Mouse (Mus musculus) frontal cortex, adult (tissue): ENCODE measurements around the gene Scn4a.
A peak's percentile ranks its signal among the peaks of the same experiment; 100 is the strongest.

Experiments used
- ATAC-seq: cut with Nextera tagmentation; 2 replicates; pipeline ENCODE4 v1.9.2; 2017; ENCODE audit warnings: mild to moderate bottlenecking, moderate library complexity, mixed read lengths; ENCODE audit not compliant: low TSS enrichment

Gene Scn4a

DNA sequence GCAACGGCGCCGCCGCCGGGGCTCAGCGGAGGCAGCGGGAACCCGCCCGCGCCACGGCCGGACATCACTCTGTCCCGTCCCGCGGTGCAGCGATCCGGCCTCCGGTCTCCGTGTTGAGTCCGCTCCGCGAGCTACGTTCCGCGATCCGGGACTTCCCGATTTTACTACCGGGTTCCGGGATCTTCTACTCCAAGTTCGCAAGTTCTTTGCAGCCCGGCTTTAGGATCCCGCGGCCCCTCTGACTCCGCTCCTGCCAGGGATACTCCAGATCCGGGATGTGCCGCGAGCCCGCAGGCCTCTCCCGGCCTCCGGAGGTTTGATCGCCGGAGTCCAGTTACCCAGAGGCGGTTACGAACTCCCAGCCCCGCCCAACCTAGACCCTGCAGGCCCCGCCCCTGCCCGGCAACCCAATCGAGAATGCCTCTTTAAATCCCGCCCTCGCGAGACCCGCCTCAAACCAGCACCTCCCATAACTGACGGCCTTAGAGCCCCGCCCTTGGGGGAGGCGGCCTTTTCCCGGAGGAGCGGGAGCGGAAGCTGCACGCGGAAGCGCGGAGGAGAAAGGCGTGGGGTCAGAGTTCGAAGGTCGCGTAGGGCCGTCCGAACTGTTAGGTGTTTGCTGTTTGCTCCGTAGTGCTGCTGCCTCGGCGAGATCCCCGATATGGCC, 80.3 kb downstream of the Scn4a start, which contains the start of gene Smarcd2:
Smarcd2 (minus strand) TSS at position 329 of the 667 bp plus-strand sequence.
- ATAC-seq = peak; percentile 79

DNA sequence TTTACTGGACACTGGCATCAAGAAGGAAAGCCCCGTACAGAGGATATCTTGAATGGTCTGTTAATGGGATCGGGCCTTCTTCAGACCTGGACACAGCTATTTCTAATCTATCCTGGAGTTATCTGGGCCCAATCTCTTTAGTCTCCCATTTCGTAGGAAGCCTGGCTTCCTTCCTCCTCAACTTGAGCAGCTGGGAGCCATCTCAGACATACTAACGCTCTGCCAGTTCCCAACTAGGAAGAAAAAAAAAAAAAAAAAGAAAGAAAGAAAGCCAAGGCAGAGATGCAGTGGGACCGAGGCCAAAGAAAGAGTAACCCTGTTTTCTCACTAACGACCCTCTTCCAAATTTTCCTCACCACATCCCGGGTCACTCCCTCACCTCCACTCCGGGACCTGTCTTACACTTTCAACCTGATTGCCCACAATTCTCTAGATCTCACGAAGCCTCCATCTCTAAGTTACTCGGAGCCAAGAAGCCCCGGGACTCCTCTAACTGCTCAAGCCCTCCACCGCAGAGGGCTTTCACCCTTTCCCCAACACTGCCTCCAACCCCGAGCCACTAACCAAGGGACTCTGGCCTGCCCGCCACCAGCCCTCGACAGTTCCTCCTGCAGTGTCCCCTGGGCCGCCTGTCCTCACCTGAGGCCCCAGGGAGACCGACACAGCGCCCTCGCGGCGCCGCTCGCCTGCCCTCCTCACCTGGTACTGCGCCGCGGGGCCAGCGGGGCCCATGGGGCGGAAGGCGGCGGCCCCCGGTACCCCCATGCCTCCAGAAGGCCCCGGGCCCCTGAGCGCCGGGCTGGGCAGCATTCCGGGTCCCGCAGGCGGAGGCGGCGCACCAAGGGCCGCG, 81.1 kb downstream of the Scn4a start:
- peak; percentile 7; the same call in 1 of the 2 replicates for ATAC-seq

DNA sequence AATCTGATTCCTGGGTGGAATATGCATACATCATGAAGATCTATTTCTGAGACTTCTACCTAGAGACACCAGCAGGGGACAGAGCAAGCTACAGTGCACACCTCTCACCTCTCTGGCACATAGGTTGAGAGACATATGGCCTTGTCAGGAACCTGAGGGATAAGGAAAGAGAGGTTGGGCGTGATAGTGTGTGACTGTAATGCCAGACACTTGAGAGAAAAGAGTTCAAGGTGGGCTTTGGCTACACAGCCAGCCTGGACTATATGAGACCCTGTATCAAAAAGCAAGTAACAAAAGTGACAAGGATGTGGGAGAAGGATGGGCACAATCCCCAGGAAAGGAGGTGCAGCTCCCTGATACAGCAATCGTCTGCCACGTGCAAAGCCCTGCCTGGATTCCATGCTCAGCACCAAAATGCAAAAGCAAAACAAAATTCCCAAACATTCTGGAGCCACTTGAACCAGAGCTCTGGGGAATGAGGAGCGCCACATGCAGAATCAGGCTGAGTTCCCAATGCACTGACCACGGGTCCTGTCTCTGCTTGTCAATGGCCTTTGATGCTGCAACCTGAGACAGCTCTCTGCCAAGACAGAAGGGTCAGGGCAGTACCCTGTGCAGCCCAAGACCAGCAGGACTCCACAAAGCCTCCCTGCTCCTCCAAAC, 81.8 kb downstream of the Scn4a start:
- ATAC-seq = no peak

DNA sequence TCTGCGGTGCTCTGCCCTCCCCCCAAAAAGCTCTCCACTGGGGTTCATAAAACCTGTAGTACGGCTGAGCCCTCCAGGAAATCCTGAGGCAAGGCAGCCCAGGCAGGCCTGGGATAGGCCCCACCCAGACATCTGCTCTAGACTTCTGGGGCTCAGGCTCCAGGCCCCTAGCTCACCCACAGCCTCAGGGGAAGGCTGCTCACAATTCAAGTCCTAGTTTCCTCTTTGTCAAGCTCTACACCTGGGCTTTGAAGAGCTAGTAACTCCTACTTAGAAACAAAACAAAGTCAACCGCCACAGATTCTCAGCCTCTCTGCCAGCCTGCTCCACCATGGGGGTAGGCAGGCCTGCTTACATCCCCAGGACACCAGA, 84.0 kb downstream of the Scn4a start:
- no peak for ATAC-seq
